Mouse (Mus musculus) G1E (cell line): ENCODE data around the gene Hspb9.

Experiments used
- CTCF ChIP-seq: IDR thresholded peaks from 2 replicates; pipeline ENCODE4 v1.5.1; 2012; ENCODE audit warnings: low read depth, low read length, inconsistent platforms, mixed read lengths
- TAL1 ChIP-seq: conservative IDR thresholded peaks from 2 replicates; pipeline ENCODE4 v1.6.1; 2012; ENCODE audit warnings: low read depth, low read length, inconsistent platforms, mixed read lengths

DNA sequence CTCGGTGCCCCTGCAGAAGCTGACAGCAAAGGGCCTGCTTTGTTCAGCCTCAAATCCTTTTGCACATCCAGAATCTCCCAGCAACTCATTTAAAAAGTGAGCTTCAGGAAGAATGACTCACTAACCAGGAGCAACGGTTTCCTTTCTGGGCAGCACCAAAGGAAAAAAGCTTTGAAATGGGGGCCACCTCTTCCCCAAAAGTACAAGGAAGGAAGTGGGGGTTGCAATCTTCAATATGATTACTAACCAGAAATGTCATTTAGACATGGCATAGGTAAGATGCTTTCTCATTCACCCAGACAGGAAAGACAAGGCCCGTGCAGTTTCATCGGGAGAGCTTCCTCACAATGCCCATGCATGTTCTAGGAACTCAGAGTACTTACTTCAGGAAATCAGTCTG is 7.6 kb downstream of the Hspb9 start:
- TF ChIP-seq CTCF, result no peak
- no peak for TF ChIP-seq TAL1
